Mouse (Mus musculus) ES-Bruce4 (cell line): ENCODE measurements around the gene Plvap.
"Not testable (repeated sequence)": the region's sequence is repeated elsewhere in the genome, so short reads cannot be mapped to it uniquely, and the experiment has no call there.

Source experiments
- CTCF ChIP-seq: IDR thresholded peaks from one replicate; pipeline ENCODE4 v1.8.1; 2011; ENCODE audit warnings: low read depth, low read length
- EP300 ChIP-seq: IDR thresholded peaks from 2 replicates; pipeline ENCODE4 v1.6.1; 2011; ENCODE audit warnings: low read depth, low read length; ENCODE audit not compliant: insufficient read depth
- POLR2A ChIP-seq: IDR thresholded peaks from one replicate; pipeline ENCODE4 v1.8.1; 2011; ENCODE audit warnings: low read length; ENCODE audit not compliant: insufficient read depth

DNA sequence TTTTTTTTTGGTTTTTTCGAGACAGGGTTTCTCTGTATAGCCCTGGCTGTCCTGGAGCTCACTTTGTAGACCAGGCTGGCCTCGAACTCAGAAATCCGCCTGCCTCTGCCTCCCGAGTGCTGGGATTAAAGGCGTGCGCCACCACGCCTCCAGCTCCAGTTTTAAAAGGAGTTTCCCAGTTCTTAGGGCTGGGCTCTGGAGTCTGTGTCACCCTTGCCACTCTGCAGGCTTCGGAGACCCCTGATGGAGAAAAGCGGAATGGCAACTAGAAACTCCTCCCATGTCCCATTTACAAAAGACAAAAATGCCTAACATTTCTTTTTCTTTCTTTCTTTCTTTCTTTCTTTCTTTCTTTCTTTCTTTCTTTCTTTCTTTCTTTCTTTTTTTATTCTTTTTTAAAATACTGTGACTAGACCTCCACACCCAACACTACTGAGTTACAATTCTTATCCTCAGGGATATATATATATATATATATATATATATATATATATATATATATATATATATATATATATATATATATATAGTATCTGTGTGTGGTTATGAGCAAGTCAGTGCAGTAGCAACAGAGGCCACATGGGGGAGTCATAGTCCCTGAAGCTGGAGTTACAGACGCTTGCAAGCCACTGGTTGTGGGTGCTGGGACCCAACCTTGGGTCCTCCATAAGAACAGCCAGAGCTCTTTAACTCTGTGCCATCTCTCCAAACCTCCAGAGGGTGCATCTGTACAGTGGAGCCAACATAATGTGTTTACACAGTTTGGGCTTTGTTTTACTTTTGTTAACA lies 7.7 kb upstream of the Plvap start:
- peak; percentile 69 for TF ChIP-seq CTCF
- not testable (repeated sequence) for TF ChIP-seq POLR2A, EP300
